Mouse (Mus musculus) lung, embryonic 14.5 days (tissue): Measurements from ENCODE around the gene Ugt1a5. TPM values are rescaled to one million over a fixed set of nuclear protein-coding genes. Genes with fewer than 3 reads are reported as not detected.
A peak's percentile ranks its signal among the peaks of the same experiment; 100 is the strongest.

ENCODE experiments used
- ATAC-seq: fragments of 200-750 bp; cut with Nextera tagmentation; 2 replicates; pipeline ENCODE4 v1.8.0; 2017; ENCODE audit warnings: mild to moderate bottlenecking, moderate TSS enrichment, moderate library complexity; ENCODE audit not compliant: insufficient read depth
- DNase-seq: peaks from one replicate; pipeline ENCODE4 v3.0.0-alpha.2; 2015
- H3K27ac ChIP-seq: fragments of 300-500 bp; sonication (generic); 2 replicates; pipeline ENCODE4 v1.5.1; 2014; ENCODE audit warnings: low read depth, mild to moderate bottlenecking, moderate library complexity
- H3K27me3 ChIP-seq: fragments of 300-500 bp; sonication (generic); 2 replicates; pipeline ENCODE4 v1.6.1; 2014; ENCODE audit warnings: low read length, control low read depth; ENCODE audit not compliant: insufficient read depth
- H3K36me3 ChIP-seq: fragments of 300-500 bp; sonication (generic); 2 replicates; pipeline ENCODE4 v1.6.1; 2014; ENCODE audit warnings: control low read depth; ENCODE audit not compliant: insufficient read depth
- H3K4me1 ChIP-seq: fragments of 300-500 bp; sonication (generic); 2 replicates; pipeline ENCODE4 v1.6.1; 2014; ENCODE audit warnings: antibody characterized with exemption, control low read depth; ENCODE audit not compliant: insufficient read depth
- H3K4me2 ChIP-seq: fragments of 300-500 bp; sonication (generic); 2 replicates; pipeline ENCODE4 v1.6.1; 2014; ENCODE audit warnings: mild to moderate bottlenecking
- H3K4me3 ChIP-seq: fragments of 300-500 bp; sonication (generic); 2 replicates; pipeline ENCODE4 v1.5.1; 2014; ENCODE audit warnings: low read depth, low read length
- H3K9ac ChIP-seq: fragments of 300-500 bp; sonication (generic); 2 replicates; pipeline ENCODE4 v1.6.1; 2014
- H3K9me3 ChIP-seq: fragments of 300-500 bp; sonication (generic); 2 replicates; pipeline ENCODE4 v1.6.1; 2016; ENCODE audit warnings: low read depth, low read length, control low read depth
- CTCF ChIP-seq: IDR thresholded peaks from 2 replicates; pipeline ENCODE4 v1.5.1; 2016; ENCODE audit warnings: antibody characterized with exemption, low read depth
- WGBS: fragments of 180-500 bp; shearing (Covaris S2); extraction: QIAGEN DNeasy Blood & Tissue Kit; methylation state at CpG from one replicate; pipeline ENCODE4 v1.1.7; 2014; 5-methylcytosine and 5-hydroxymethylcytosine counted together
- polyA plus RNA-seq: library from polyadenylated mRNA; unstranded; fragments of >200 nt; fragmentation: Nextera tagmentation; extraction: Ambion mirVana; gene quantifications from 2 replicates; pipeline ENCODE4 v1.2.1, GENCODE M21; 2014

Ugt1a5 gene
- polyA plus RNA-seq, 1 experiment from 2014 or later = not detected

- no peak overlapping the region; the same call in 1 of the 2 replicates for H3K27ac ChIP-seq
- no peaks in the 10 kb centered on the region for H3K27me3 ChIP-seq
- no peak overlapping the region for H3K9ac ChIP-seq
- H3K36me3 ChIP-seq = peaks cover 45% of the 10 kb centered on the region
- peak; percentile 70 for DNase-seq
- H3K4me1 ChIP-seq = no peaks in the 10 kb centered on the region
- ATAC-seq = peak; percentile 12; the same call in 1 of the 2 replicates
- no peak overlapping the region for H3K4me3 ChIP-seq
- peaks cover 28% of the 10 kb centered on the region for H3K9me3 ChIP-seq
- TF ChIP-seq CTCF = no peak
- H3K4me2 ChIP-seq = no peak overlapping the region
- 58% methylated on average over 8 of the region's 8 CpGs for WGBS
Observed at GRCm38 (mm10) chr1:88258881-88259642, 93.2 kb downstream of the Ugt1a5 start.

GRCm38 (mm10) chr1:88259643-88260024 lies 93.8 kb downstream of the Ugt1a5 start:
- no peaks in the 10 kb centered on the region for H3K4me1 ChIP-seq
- no peak for DNase-seq
- no peaks in the 10 kb centered on the region for H3K27me3 ChIP-seq
- peak; percentile 15; the same call in 1 of the 2 replicates for ATAC-seq
- no peak overlapping the region for H3K9ac ChIP-seq
- no peak overlapping the region for H3K4me2 ChIP-seq
- H3K27ac ChIP-seq = no peak overlapping the region
- H3K9me3 ChIP-seq = peaks cover 25% of the 10 kb centered on the region
- no peak overlapping the region for H3K4me3 ChIP-seq
- TF ChIP-seq CTCF = no peak
- WGBS = 65% methylated on average over 4 of the region's 4 CpGs
- H3K36me3 ChIP-seq = peaks cover 51% of the 10 kb centered on the region

GRCm38 (mm10) chr1:88260114-88260513 lies 94.3 kb downstream of the Ugt1a5 start:
- Histone ChIP-seq H3K9me3 (peaks cover 20% of the 10 kb centered on the region), H3K36me3 (peaks cover 56% of the 10 kb centered on the region), H3K9ac (no peak overlapping the region), H3K4me2 (no peak overlapping the region), H3K4me3 (no peak overlapping the region), H3K4me1 (no peaks in the 10 kb centered on the region), H3K27me3 (no peaks in the 10 kb centered on the region), H3K27ac (no peak overlapping the region)
- TF ChIP-seq CTCF = no peak
- DNase-seq (no peak), ATAC-seq (peak; percentile 18)
- WGBS = 72% methylated on average over 6 of the region's 6 CpGs

- ATAC-seq (no peak), DNase-seq (no peak)
- Histone ChIP-seq H3K4me1 (no peaks in the 10 kb centered on the region), H3K4me3 (no peak overlapping the region), H3K9me3 (peaks cover 13% of the 10 kb centered on the region), H3K9ac (no peak overlapping the region), H3K27ac (no peak overlapping the region), H3K36me3 (peaks cover 63% of the 10 kb centered on the region), H3K27me3 (no peaks in the 10 kb centered on the region), H3K4me2 (no peak overlapping the region)
- TF ChIP-seq CTCF = no peak
- WGBS = 79% methylated on average over 10 of the region's 10 CpGs
Observed at GRCm38 (mm10) chr1:88260604-88261377, 95.0 kb downstream of the Ugt1a5 start.

- Histone ChIP-seq H3K9ac (no peak overlapping the region), H3K4me1 (no peaks in the 10 kb centered on the region), H3K4me2 (no peak overlapping the region), H3K27ac (no peak overlapping the region), H3K27me3 (no peaks in the 10 kb centered on the region), H3K36me3 (peaks cover 72% of the 10 kb centered on the region), H3K9me3 (peaks cover 6% of the 10 kb centered on the region; the same call in 1 of the 2 replicates), H3K4me3 (no peak overlapping the region)
- DNase-seq (no peak), ATAC-seq (peak; percentile 1; the same call in 1 of the 2 replicates)
- WGBS = 83% methylated on average over 7 of the region's 7 CpGs
- TF ChIP-seq CTCF = no peak
Observed at GRCm38 (mm10) chr1:88261706-88262105, 95.9 kb downstream of the Ugt1a5 start.

GRCm38 (mm10) chr1:88262255-88262654 lies 96.4 kb downstream of the Ugt1a5 start:
- 67% methylated on average over 4 of the region's 4 CpGs for WGBS
- ATAC-seq (peak; percentile 1; the same call in 1 of the 2 replicates), DNase-seq (peak; percentile 81)
- TF ChIP-seq CTCF = no peak
- H3K9me3 ChIP-seq = peaks cover 4% of the 10 kb centered on the region; the same call in 1 of the 2 replicates
- H3K4me2 ChIP-seq = no peak overlapping the region
- no peak overlapping the region for H3K27ac ChIP-seq
- H3K9ac ChIP-seq = no peak overlapping the region
- H3K4me1 ChIP-seq = no peaks in the 10 kb centered on the region
- H3K27me3 ChIP-seq = no peaks in the 10 kb centered on the region
- peaks cover 77% of the 10 kb centered on the region for H3K36me3 ChIP-seq
- no peak overlapping the region for H3K4me3 ChIP-seq

- 71% methylated on average over 6 of the region's 6 CpGs for WGBS
- DNase-seq (no peak), ATAC-seq (no peak)
- H3K4me2 ChIP-seq = no peak overlapping the region
- H3K9ac ChIP-seq = no peak overlapping the region
- H3K36me3 ChIP-seq = peaks cover 84% of the 10 kb centered on the region
- no peaks in the 10 kb centered on the region for H3K9me3 ChIP-seq
- no peaks in the 10 kb centered on the region for H3K27me3 ChIP-seq
- H3K27ac ChIP-seq = no peak overlapping the region
- TF ChIP-seq CTCF = no peak
- H3K4me3 ChIP-seq = no peak overlapping the region
- H3K4me1 ChIP-seq = no peaks in the 10 kb centered on the region
Observed at GRCm38 (mm10) chr1:88262961-88263360, 97.1 kb downstream of the Ugt1a5 start.
